Mouse (Mus musculus) MEL (cell line): ENCODE measurements around the gene Zbtb8os.

ENCODE experiments used
- CTCF ChIP-seq, 3 experiments: IDR thresholded peaks in 2 of 3; conservative IDR thresholded peaks in 1 of 3; 2 replicates each; pipeline ENCODE4 v1.5.1; 2011 to 2012; ENCODE audit warnings: low read length in 3 of 3, low read depth in 2 of 3, mild to moderate bottlenecking in 2 of 3, improper control_type of control experiment in 1 of 3, inconsistent platforms in 1 of 3, mixed read lengths in 1 of 3, moderate library complexity in 1 of 3; ENCODE audit not compliant: control insufficient read depth in 1 of 3, insufficient read depth in 1 of 3, poor library complexity in 1 of 3, severe bottlenecking in 1 of 3
- ELF1 ChIP-seq: IDR thresholded peaks from 2 replicates; pipeline ENCODE4 v1.6.1; 2014; ENCODE audit warnings: low read depth, mild to moderate bottlenecking, inconsistent platforms, low read length, improper control_type of control experiment, moderate library complexity
- GATA1 ChIP-seq: IDR thresholded peaks from 2 replicates; pipeline ENCODE4 v1.6.1; 2011; ENCODE audit warnings: low read depth, low read length, improper control_type of control experiment
- KAT2A ChIP-seq: conservative IDR thresholded peaks from 2 replicates; pipeline ENCODE4 v1.6.1; 2012; ENCODE audit warnings: low read depth, low read length, improper control_type of control experiment, inconsistent platforms
- NRF1 ChIP-seq: IDR thresholded peaks from 2 replicates; pipeline ENCODE4 v1.6.1; 2014; ENCODE audit warnings: low read depth, mild to moderate bottlenecking, inconsistent platforms, low read length, improper control_type of control experiment, moderate library complexity; ENCODE audit not compliant: poor library complexity, insufficient read depth, severe bottlenecking
- POLR2A ChIP-seq, 2 experiments: IDR thresholded peaks; 2 replicates each; pipeline ENCODE4 v1.6.1; 2011 to 2012; ENCODE audit warnings: low read length in 2 of 2, mild to moderate bottlenecking in 2 of 2, control low read depth in 1 of 2, improper control_type of control experiment in 1 of 2, low read depth in 1 of 2, moderate library complexity in 1 of 2; ENCODE audit not compliant: control insufficient read depth in 1 of 2, insufficient read depth in 1 of 2, poor library complexity in 1 of 2
- TBP ChIP-seq: IDR thresholded peaks from 2 replicates; pipeline ENCODE4 v1.8.0; 2011; ENCODE audit warnings: low read depth, low read length, improper control_type of control experiment
- ZC3H11A ChIP-seq: IDR thresholded peaks from 2 replicates; pipeline ENCODE4 v1.6.1; 2012; ENCODE audit warnings: low read depth, mild to moderate bottlenecking, inconsistent platforms, low read length, improper control_type of control experiment
- ZKSCAN1 ChIP-seq: IDR thresholded peaks from 2 replicates; pipeline ENCODE4 v1.6.1; 2012; ENCODE audit warnings: low read depth, mild to moderate bottlenecking, inconsistent platforms, low read length, improper control_type of control experiment, moderate library complexity

GRCm38 (mm10) chr4:129362771-129363170, 27.3 kb downstream of the Zbtb8os start:
- TF ChIP-seq ZKSCAN1: no peak
- TF ChIP-seq POLR2A (IDR thresholded peaks at IDR 0.05; ENCODE audit: control insufficient read depth in 1 of 2, insufficient read depth in 1 of 2, low read depth in 1 of 2, low read length in 2 of 2, poor library complexity in 1 of 2): no peak
- no peak for TF ChIP-seq CTCF (IDR thresholded peaks at IDR 0.05 in 2 of 3, conservative IDR thresholded peaks at IDR 0.05 in 1 of 3; ENCODE audit: control insufficient read depth in 1 of 3, insufficient read depth in 1 of 3, low read depth in 2 of 3, low read length in 3 of 3, poor library complexity in 1 of 3, severe bottlenecking in 1 of 3)
- TF ChIP-seq NRF1: no peak
- no peak for TF ChIP-seq ELF1
- TF ChIP-seq KAT2A: no peak
- TF ChIP-seq ZC3H11A: no peak
- no peak for TF ChIP-seq TBP
- no peak for TF ChIP-seq GATA1
